Mouse (Mus musculus) activated CD4-positive, CD25-positive, alpha-beta regulatory T cell (primary cell): ENCODE data around the gene Gm11444. TPM values are rescaled to one million over a fixed set of nuclear protein-coding genes. Genes with fewer than 3 reads are reported as not detected.

Experiments used
- polyA plus RNA-seq, 2 experiments: library from polyadenylated mRNA; unstranded; fragments of 100-300 nt; shearing (Covaris generic); gene quantifications; one replicate each; pipeline ENCODE4 v1.2.1; 2017

Gm11444 gene
- not detected for polyA plus RNA-seq

GRCm38 (mm10) chr11:85850233-85850632 lies at the start of gene Gm11444:
Gene Gm11444 (minus strand): TSS chr11:85850333.

GRCm38 (mm10) chr11:85885665-85886428 lies 35.7 kb upstream of the Gm11444 start, which contains the start of gene Tbx4:
Gene Tbx4 (plus strand): TSS chr11:85886422.

GRCm38 (mm10) chr11:85832231-85832924 lies 17.8 kb downstream of the Gm11444 start, which contains the start of gene Tbx2:
Gene Tbx2 (plus strand): TSS chr11:85832551.

Other genes with a start within 250 kb of the Gm11444 start
- under 1 TPM in 1 of 2 experiments, not detected in 1; 0.23 TPM for gene Tbx2, start 17.8 kb downstream of the Gm11444 start, polyA plus RNA-seq
- gene Tbx4, start 36.1 kb upstream of the Gm11444 start, polyA plus RNA-seq, result under 1 TPM in 1 of 2 experiments, not detected in 1; 0.14 TPM